Mouse (Mus musculus): ENCODE measurements at regions not wholly inside any gene's neighbourhood (a gene's known extent, or its start where the extent isn't known, plus 50 kb on each side); places are given as distances from the start of the nearest gene placed in this dataset.

- TF ChIP-seq CTCF (IDR thresholded peaks at IDR 0.05; ENCODE audit: borderline replicate concordance, insufficient read depth, low read depth, low read length): no peak
- TF ChIP-seq POLR2A (IDR thresholded peaks at IDR 0.05; ENCODE audit: borderline replicate concordance, insufficient read depth, low read length): no peak
These were observed 67.7 kb upstream of the Vamp9 start for GRCm38 (mm10) chr5:99838236-99838775.

Data from cerebellum, adult 2 months (tissue).